Mouse (Mus musculus) stomach, postnatal 0 days (tissue): Measurements from ENCODE around the gene Yipf3.

Source experiments
- CTCF ChIP-seq: IDR thresholded peaks from 2 replicates; pipeline ENCODE4 v1.5.1; 2016; ENCODE audit warnings: antibody characterized with exemption, low read depth, mild to moderate bottlenecking, moderate library complexity
- EP300 ChIP-seq: optimal IDR thresholded peaks from 2 replicates; pipeline ENCODE3; 2016; ENCODE audit warnings: antibody characterized with exemption

DNA sequence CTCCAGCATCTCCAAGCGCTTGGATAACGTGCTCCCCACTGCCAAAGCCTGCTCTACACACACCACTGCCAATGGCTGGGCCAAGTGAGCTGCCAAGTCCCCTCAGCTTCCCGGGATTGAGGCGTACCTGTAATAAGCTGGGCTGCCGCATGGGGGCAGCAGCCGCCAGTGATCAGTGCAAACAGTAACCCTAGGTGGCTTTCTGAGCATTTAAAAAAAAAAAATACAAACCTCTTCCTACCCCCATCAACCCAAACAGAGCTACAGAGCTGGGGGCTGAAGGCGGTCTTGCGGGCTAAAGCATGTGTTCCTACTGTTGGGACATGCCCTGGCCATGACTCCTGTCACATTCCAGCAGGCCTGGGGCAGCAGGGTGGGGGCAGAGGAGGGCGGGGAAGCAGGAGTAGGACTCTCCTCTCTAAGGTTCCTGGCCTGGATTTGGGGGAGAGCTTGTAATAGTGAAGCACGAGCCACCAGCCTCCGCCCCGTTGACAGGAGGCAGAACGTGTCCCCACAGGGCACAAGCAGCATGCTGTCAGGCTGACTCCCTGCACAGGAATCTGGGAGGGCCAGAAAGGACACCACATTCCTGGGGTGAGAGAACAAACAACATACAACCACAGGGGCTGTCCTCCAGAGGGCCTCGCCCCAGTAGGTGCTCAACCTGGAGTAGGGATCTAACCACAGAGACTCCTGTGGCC lies 18.2 kb downstream of the Yipf3 start:
- peak; percentile 92 for TF ChIP-seq CTCF
- no peak for TF ChIP-seq EP300
